11 mouse cellular contexts compared by ENCODE assay signal in the genomic region with DNA sequence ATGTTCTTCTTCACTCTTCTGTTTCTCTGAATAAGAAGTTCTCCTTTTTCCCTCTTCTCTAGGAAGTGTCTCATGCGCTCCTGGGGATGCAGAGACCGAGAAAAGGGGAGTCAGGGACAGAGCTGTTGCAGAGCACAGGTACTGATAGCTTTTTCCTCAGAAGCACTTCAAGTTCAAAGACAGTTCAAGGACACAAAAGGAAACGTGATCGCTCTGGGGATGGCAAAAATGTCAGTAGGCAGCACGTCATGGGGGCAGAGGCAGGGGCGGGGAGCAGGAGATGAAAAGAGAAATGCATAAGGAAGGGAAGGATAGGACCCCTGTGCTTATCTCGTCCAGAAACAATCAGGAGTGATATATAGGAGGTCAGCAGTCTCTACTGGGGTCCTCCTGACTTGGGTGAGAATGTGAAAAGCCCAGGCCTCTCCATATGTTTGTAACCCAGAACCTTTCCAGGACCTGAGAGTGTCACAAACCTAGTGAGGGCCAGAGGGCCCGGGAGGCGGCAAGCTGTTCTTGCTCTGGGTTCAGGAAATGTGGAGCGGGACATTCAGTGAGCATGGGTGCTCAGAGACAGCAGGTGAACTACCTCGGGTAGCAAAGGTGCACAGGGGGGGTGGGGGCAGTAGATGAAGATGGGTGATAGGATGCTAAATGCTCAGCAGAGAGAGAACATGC. TPM values are rescaled to one million over a fixed set of nuclear protein-coding genes. Genes with fewer than 3 reads are reported as not detected.
DNase-seq lines count a peak whose midpoint lies in the region; ATAC-seq lines count a peak whose summit lies in the region.
"Had no signal": no experiment of that assay in that cellular context is flagged by ENCODE, and none has a peak within 500 bp of the region (broad histone marks: within the 10 kb centered on the region; RNA-seq: fewer than 3 reads in every experiment).

No protein-coding gene starts in this region.

- H3K4me1 ChIP-seq in kidney, embryonic 16.5 days (ENCODE audit: insufficient read depth, low read length) = peaks cover 7% of the 10 kb centered on the region; the same call in 1 of the 2 replicates
- peaks cover 12% of the 10 kb centered on the region for H3K4me1 ChIP-seq in embryonic facial prominence, embryonic 12.5 days
- H3K4me1 ChIP-seq in forebrain, embryonic 15.5 days = peaks cover 15% of the 10 kb centered on the region; the same call in 1 of the 2 replicates
- peaks cover 8% of the 10 kb centered on the region for H3K4me1 ChIP-seq in midbrain, embryonic 14.5 days (ENCODE audit: control insufficient read depth, insufficient read depth, low read length)

- H3K36me3 ChIP-seq in kidney, embryonic 16.5 days (ENCODE audit: insufficient read depth, low read length) = no peaks in the 10 kb centered on the region
- no peaks in the 10 kb centered on the region for H3K36me3 ChIP-seq in embryonic facial prominence, embryonic 12.5 days
- no peaks in the 10 kb centered on the region for H3K36me3 ChIP-seq in forebrain, embryonic 15.5 days
- H3K36me3 ChIP-seq in midbrain, embryonic 14.5 days (ENCODE audit: control insufficient read depth, insufficient read depth, low read length) = no peaks in the 10 kb centered on the region
- H3K36me3 ChIP-seq: stomach, embryonic 15.5 days had no signal

- 38% methylated on average over 11 of the region's 11 CpGs for WGBS in kidney, embryonic 16.5 days
- WGBS in embryonic facial prominence, embryonic 12.5 days = 39% methylated on average over 11 of the region's 11 CpGs
- WGBS in forebrain, embryonic 15.5 days = 43% methylated on average over 11 of the region's 11 CpGs
- WGBS in midbrain, embryonic 14.5 days = 39% methylated on average over 11 of the region's 11 CpGs

- H3K9ac ChIP-seq in kidney, embryonic 16.5 days (replicated peaks; ENCODE audit: low read length) = no peak overlapping the region
- no peak overlapping the region for H3K9ac ChIP-seq in embryonic facial prominence, embryonic 12.5 days
- no peak overlapping the region for H3K9ac ChIP-seq in forebrain, embryonic 15.5 days (replicated peaks)
- no peak overlapping the region for H3K9ac ChIP-seq in midbrain, embryonic 14.5 days (replicated peaks; ENCODE audit: low read length)
- H3K9ac ChIP-seq: stomach, embryonic 15.5 days had no signal

- no peak for DNase-seq in kidney, adult 8-10 months
- no peak for DNase-seq in midbrain, embryonic 14.5 days
- no peak for DNase-seq in yolk sac, embryonic 10.5 days (ENCODE audit: low spot score)
- no peak for DNase-seq in cerebellum, postnatal 4 days (ENCODE audit: low spot score in 2 of 2)
- no peak for DNase-seq in right cerebral cortex, postnatal 4 days
- DNase-seq: cerebellum, postnatal 36 days had no signal

- ATAC-seq in kidney, embryonic 16.5 days (ENCODE audit: low FRiP score, low TSS enrichment) = no peak; the same call in 1 of the 2 replicates
- no peak for ATAC-seq in embryonic facial prominence, embryonic 12.5 days (ENCODE audit: insufficient number of reproducible peaks, insufficient read depth, low FRiP score, low TSS enrichment)
- no peak for ATAC-seq in forebrain, embryonic 15.5 days (replicated peaks)
- peak; percentile 11; the same call in 1 of the 2 replicates for ATAC-seq in midbrain, embryonic 14.5 days (ENCODE audit: low FRiP score, low TSS enrichment)

- H3K27me3 ChIP-seq in kidney, embryonic 16.5 days (ENCODE audit: insufficient read depth, low read length) = no peaks in the 10 kb centered on the region
- no peaks in the 10 kb centered on the region for H3K27me3 ChIP-seq in embryonic facial prominence, embryonic 12.5 days
- no peaks in the 10 kb centered on the region for H3K27me3 ChIP-seq in forebrain, embryonic 15.5 days
- H3K27me3 ChIP-seq in midbrain, embryonic 14.5 days (ENCODE audit: control insufficient read depth, insufficient read depth, low read length) = no peaks in the 10 kb centered on the region
- H3K27me3 ChIP-seq: stomach, embryonic 15.5 days had no signal

- no peaks in the 10 kb centered on the region for H3K9me3 ChIP-seq in kidney, embryonic 16.5 days (ENCODE audit: low read length)
- no peaks in the 10 kb centered on the region for H3K9me3 ChIP-seq in embryonic facial prominence, embryonic 12.5 days
- H3K9me3 ChIP-seq in forebrain, embryonic 15.5 days = no peaks in the 10 kb centered on the region
- H3K9me3 ChIP-seq in midbrain, embryonic 14.5 days (ENCODE audit: control insufficient read depth, low read length) = no peaks in the 10 kb centered on the region
- H3K9me3 ChIP-seq: stomach, embryonic 15.5 days had no signal

- no peak overlapping the region for H3K4me3 ChIP-seq in kidney, embryonic 16.5 days (ENCODE audit: low read length)
- H3K4me3 ChIP-seq in embryonic facial prominence, embryonic 12.5 days = 0 out of 2 replicates have a peak overlapping the region, but pooled peaks have one; percentile 3
- no peak overlapping the region for H3K4me3 ChIP-seq in forebrain, embryonic 15.5 days
- H3K4me3 ChIP-seq in midbrain, embryonic 14.5 days (replicated peaks; ENCODE audit: low read depth, low read length) = no peak overlapping the region
- H3K4me3 ChIP-seq: stomach, embryonic 15.5 days had no signal

- peak overlapping the region; percentile 25 for H3K4me2 ChIP-seq in kidney, embryonic 16.5 days (replicated peaks; ENCODE audit: low read depth, low read length)
- peak overlapping the region; percentile 39 for H3K4me2 ChIP-seq in embryonic facial prominence, embryonic 12.5 days (replicated peaks)
- 0 out of 2 replicates have a peak overlapping the region, but pooled peaks have one; percentile 11 for H3K4me2 ChIP-seq in forebrain, embryonic 15.5 days (replicated peaks)
- peak overlapping the region; percentile 42 for H3K4me2 ChIP-seq in midbrain, embryonic 14.5 days (ENCODE audit: low read length)
- H3K4me2 ChIP-seq: stomach, embryonic 15.5 days had no signal

- no peak overlapping the region for H3K27ac ChIP-seq in kidney, embryonic 16.5 days (ENCODE audit: low read length)
- no peak overlapping the region for H3K27ac ChIP-seq in embryonic facial prominence, embryonic 12.5 days
- no peak overlapping the region for H3K27ac ChIP-seq in forebrain, embryonic 15.5 days (replicated peaks)
- H3K27ac ChIP-seq in midbrain, embryonic 14.5 days (replicated peaks; ENCODE audit: low read depth, low read length) = no peak overlapping the region
- H3K27ac ChIP-seq: stomach, embryonic 15.5 days had no signal

RNA-seq across cellular contexts. Expression of a gene that starts 0.5 kb away (rescaled TPM):
- polyA plus RNA-seq in kidney, embryonic 16.5 days (2015; fragmentation: Nextera tagmentation; extraction: Ambion mirVana) = 0.11 TPM in 1 of 2 replicates, not detected in the other
- 0.36 and 1.0 TPM in 2 replicates for polyA plus RNA-seq in embryonic facial prominence, embryonic 12.5 days (2016; fragmentation: Nextera tagmentation; extraction: Ambion mirVana)
- polyA plus RNA-seq in forebrain, embryonic 15.5 days (2015; fragmentation: Nextera tagmentation; extraction: Ambion mirVana) = 0.82 and 1.5 TPM in 2 replicates
- 0.49 and 0.55 TPM in 2 replicates for polyA plus RNA-seq in midbrain, embryonic 14.5 days (2014; fragmentation: Nextera tagmentation; extraction: Ambion mirVana)
- polyA plus RNA-seq: kidney, adult 2 months had no signal

RNA-seq across cellular contexts. Expression of a gene that starts 48.6 kb away (rescaled TPM):
- polyA plus RNA-seq in kidney, embryonic 16.5 days (2015; fragmentation: Nextera tagmentation; extraction: Ambion mirVana) = 4.5 and 5.1 TPM in 2 replicates
- 3.1 and 3.7 TPM in 2 replicates for polyA plus RNA-seq in embryonic facial prominence, embryonic 12.5 days (2016; fragmentation: Nextera tagmentation; extraction: Ambion mirVana)
- polyA plus RNA-seq in forebrain, embryonic 15.5 days (2015; fragmentation: Nextera tagmentation; extraction: Ambion mirVana) = 0.98 and 1.0 TPM in 2 replicates
- 0.43 and 0.70 TPM in 2 replicates for polyA plus RNA-seq in midbrain, embryonic 14.5 days (2014; fragmentation: Nextera tagmentation; extraction: Ambion mirVana)
